10 mouse cellular contexts compared by ENCODE assay signal in the genomic region with DNA sequence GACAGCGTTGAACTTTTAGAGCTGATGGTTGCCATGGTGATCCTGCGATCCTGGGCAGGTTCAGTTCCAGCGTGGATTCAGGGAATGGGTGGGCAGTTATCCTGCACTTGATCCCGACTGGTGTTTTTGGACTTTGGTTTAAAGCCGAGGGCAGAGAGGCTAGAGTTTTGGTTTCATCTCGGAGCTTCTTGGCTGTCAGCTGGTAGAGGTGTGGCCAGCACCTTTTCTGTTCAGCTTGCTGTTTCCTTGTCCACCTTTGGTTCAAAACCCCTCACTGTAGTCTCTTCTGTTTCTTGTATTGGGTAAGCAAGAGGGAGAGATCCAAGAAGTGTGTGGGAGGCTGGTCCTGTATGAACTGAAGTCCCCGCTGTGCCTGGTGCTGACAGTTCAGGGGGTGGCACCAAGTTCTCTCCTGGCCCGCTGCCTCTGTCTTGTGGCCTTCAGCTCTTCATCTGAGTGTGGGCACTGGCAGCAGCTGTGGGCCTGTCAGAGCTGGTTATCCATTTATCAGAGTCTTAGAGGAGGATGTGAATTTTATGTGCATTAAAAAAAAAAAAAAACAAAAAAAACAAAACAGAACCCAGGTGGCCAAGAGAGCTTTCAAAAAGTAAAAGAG.
DNase-seq lines count a peak whose midpoint lies in the region; ATAC-seq lines count a peak whose summit lies in the region.
"Had no signal": no experiment of that assay in that cellular context is flagged by ENCODE, and none has a peak within 500 bp of the region (broad histone marks: within the 10 kb centered on the region; RNA-seq: fewer than 3 reads in every experiment).

No protein-coding gene starts in this region.

- WGBS in liver, embryonic 12.5 days (ENCODE audit: insufficient replicate concordance), result 60% methylated on average over 8 of the region's 8 CpGs
- 61% methylated on average over 8 of the region's 8 CpGs for WGBS in liver, embryonic 11.5 days
- WGBS in heart, embryonic 15.5 days, result 36% methylated on average over 8 of the region's 8 CpGs
- 56% methylated on average over 8 of the region's 8 CpGs for WGBS in liver, embryonic 13.5 days (ENCODE audit: insufficient replicate concordance)
- WGBS in forebrain, embryonic 12.5 days, result 48% methylated on average over 8 of the region's 8 CpGs

- peak overlapping the region; percentile 20; the same call in 1 of the 2 replicates for H3K4me2 ChIP-seq in liver, embryonic 12.5 days
- H3K4me2 ChIP-seq in liver, embryonic 11.5 days, result no peak overlapping the region; the same call in 1 of the 2 replicates
- H3K4me2 ChIP-seq in heart, embryonic 15.5 days, result 0 out of 2 replicates have a peak overlapping the region, but pooled peaks have one; percentile 12
- H3K4me2 ChIP-seq in liver, embryonic 13.5 days, result peak overlapping the region; percentile 19; the same call in 1 of the 2 replicates
- H3K4me2 ChIP-seq in forebrain, embryonic 12.5 days, result no peak overlapping the region
- H3K4me2 ChIP-seq: embryonic facial prominence, embryonic 12.5 days had no signal

- no peaks in the 10 kb centered on the region for H3K9me3 ChIP-seq in liver, embryonic 12.5 days (replicated peaks)
- H3K9me3 ChIP-seq in liver, embryonic 11.5 days (ENCODE audit: control insufficient read depth, low read length), result no peaks in the 10 kb centered on the region
- H3K9me3 ChIP-seq in heart, embryonic 15.5 days (replicated peaks), result no peaks in the 10 kb centered on the region
- no peaks in the 10 kb centered on the region for H3K9me3 ChIP-seq in liver, embryonic 13.5 days (replicated peaks)
- no peaks in the 10 kb centered on the region for H3K9me3 ChIP-seq in forebrain, embryonic 12.5 days
- H3K9me3 ChIP-seq: embryonic facial prominence, embryonic 12.5 days; megakaryocyte, embryonic 14.5 days had no signal

- H3K9ac ChIP-seq in liver, embryonic 12.5 days, result no peak overlapping the region
- no peak overlapping the region for H3K9ac ChIP-seq in liver, embryonic 11.5 days (ENCODE audit: low read depth, low read length)
- no peak overlapping the region for H3K9ac ChIP-seq in heart, embryonic 15.5 days
- H3K9ac ChIP-seq in liver, embryonic 13.5 days, result no peak overlapping the region
- H3K9ac ChIP-seq in forebrain, embryonic 12.5 days, result no peak overlapping the region
- H3K9ac ChIP-seq: embryonic facial prominence, embryonic 12.5 days had no signal

- no peaks in the 10 kb centered on the region for H3K27me3 ChIP-seq in liver, embryonic 12.5 days (replicated peaks)
- no peaks in the 10 kb centered on the region for H3K27me3 ChIP-seq in liver, embryonic 11.5 days (replicated peaks; ENCODE audit: control insufficient read depth, insufficient read depth, low read length)
- no peaks in the 10 kb centered on the region for H3K27me3 ChIP-seq in heart, embryonic 15.5 days
- no peaks in the 10 kb centered on the region for H3K27me3 ChIP-seq in liver, embryonic 13.5 days
- no peaks in the 10 kb centered on the region for H3K27me3 ChIP-seq in forebrain, embryonic 12.5 days
- H3K27me3 ChIP-seq: embryonic facial prominence, embryonic 12.5 days had no signal

- no peak for ATAC-seq in liver, embryonic 12.5 days
- ATAC-seq in liver, embryonic 11.5 days (replicated peaks; ENCODE audit: low FRiP score), result no peak
- ATAC-seq in heart, embryonic 15.5 days (replicated peaks; ENCODE audit: insufficient number of reproducible peaks, insufficient read depth, low FRiP score, low read depth), result no peak
- ATAC-seq in liver, embryonic 13.5 days (ENCODE audit: low read depth), result no peak
- ATAC-seq in forebrain, embryonic 12.5 days (ENCODE audit: low FRiP score), result no peak

- H3K4me1 ChIP-seq in liver, embryonic 12.5 days, result peaks cover 19% of the 10 kb centered on the region; the same call in 1 of the 2 replicates
- H3K4me1 ChIP-seq in liver, embryonic 11.5 days (replicated peaks; ENCODE audit: control insufficient read depth, insufficient read depth, low read length), result peaks cover 12% of the 10 kb centered on the region
- peaks cover 55% of the 10 kb centered on the region for H3K4me1 ChIP-seq in heart, embryonic 15.5 days (replicated peaks)
- peaks cover 18% of the 10 kb centered on the region for H3K4me1 ChIP-seq in liver, embryonic 13.5 days (replicated peaks)
- peaks cover 43% of the 10 kb centered on the region for H3K4me1 ChIP-seq in forebrain, embryonic 12.5 days
- H3K4me1 ChIP-seq: megakaryocyte, embryonic 14.5 days had no signal

- peak; percentile 25 for DNase-seq in embryo, embryonic 11 days
- DNase-seq in embryo, embryonic 9.5 days (ENCODE audit: extremely low spot score), result no peak
- no peak for DNase-seq in liver, embryonic 11.5 days (ENCODE audit: low spot score)
- no peak for DNase-seq in liver, embryonic 13.5 days
- no peak for DNase-seq in lung, postnatal 36 days

- no peak overlapping the region for H3K4me3 ChIP-seq in liver, embryonic 12.5 days
- no peak overlapping the region for H3K4me3 ChIP-seq in liver, embryonic 11.5 days (ENCODE audit: low read depth, low read length)
- no peak overlapping the region for H3K4me3 ChIP-seq in heart, embryonic 15.5 days
- no peak overlapping the region for H3K4me3 ChIP-seq in liver, embryonic 13.5 days (replicated peaks)
- H3K4me3 ChIP-seq in forebrain, embryonic 12.5 days (replicated peaks), result no peak overlapping the region
- H3K4me3 ChIP-seq: embryonic facial prominence, embryonic 12.5 days; megakaryocyte, embryonic 14.5 days had no signal

- H3K27ac ChIP-seq in liver, embryonic 12.5 days, result no peak overlapping the region
- no peak overlapping the region for H3K27ac ChIP-seq in liver, embryonic 11.5 days (ENCODE audit: low read depth, low read length)
- H3K27ac ChIP-seq in heart, embryonic 15.5 days, result 0 out of 2 replicates have a peak overlapping the region, but pooled peaks have one; percentile 1
- no peak overlapping the region for H3K27ac ChIP-seq in liver, embryonic 13.5 days
- H3K27ac ChIP-seq in forebrain, embryonic 12.5 days, result no peak overlapping the region
- H3K27ac ChIP-seq: embryonic facial prominence, embryonic 12.5 days had no signal

- H3K36me3 ChIP-seq in liver, embryonic 12.5 days, result no peaks in the 10 kb centered on the region
- no peaks in the 10 kb centered on the region for H3K36me3 ChIP-seq in liver, embryonic 11.5 days (ENCODE audit: control insufficient read depth, insufficient read depth, low read length)
- no peaks in the 10 kb centered on the region for H3K36me3 ChIP-seq in heart, embryonic 15.5 days
- H3K36me3 ChIP-seq in liver, embryonic 13.5 days, result no peaks in the 10 kb centered on the region
- H3K36me3 ChIP-seq in forebrain, embryonic 12.5 days (replicated peaks), result no peaks in the 10 kb centered on the region
- H3K36me3 ChIP-seq: embryonic facial prominence, embryonic 12.5 days had no signal

Comparison
In these comparisons a context has a peak if more than half of its experiments do, and no peak if none do; other contexts are left out.
1. H3K4me2 ChIP-seq: peak in liver, embryonic 12.5 days (single experiment), heart, embryonic 15.5 days (single experiment) and liver, embryonic 13.5 days (single experiment); none in liver, embryonic 11.5 days (single experiment) and forebrain, embryonic 12.5 days (single experiment).